Mouse (Mus musculus): ENCODE data around the gene Agap3. TPM values are rescaled to one million over a fixed set of nuclear protein-coding genes. Genes with fewer than 3 reads are reported as not detected.
A peak's percentile ranks its signal among the peaks of the same experiment; 100 is the strongest.

Gene Agap3
- polyA plus RNA-seq, 1 experiment, result 17.2 TPM

GRCm38 (mm10) chr5:24444746-24445427 is 7.1 kb upstream of the Agap3 start, which contains the start of gene Fastk:
Fastk (minus strand) TSS chr5:24445287.
- H3K9me3 ChIP-seq (ENCODE audit: control insufficient read depth, low read length), result no peaks in the 10 kb centered on the region
- peaks cover 62% of the 10 kb centered on the region for H3K4me1 ChIP-seq (ENCODE audit: control insufficient read depth)
- H3K4me3 ChIP-seq (replicated peaks), result peak within 1 kb of the TSS; percentile 85
- H3K27me3 ChIP-seq (ENCODE audit: control insufficient read depth), result no peaks in the 10 kb centered on the region
- peaks cover 42% of the 10 kb centered on the region for H3K36me3 ChIP-seq (ENCODE audit: control insufficient read depth)
- TF ChIP-seq TAL1 (IDR thresholded peaks at IDR 0.05; ENCODE audit: low read length), result no peak

DNA sequence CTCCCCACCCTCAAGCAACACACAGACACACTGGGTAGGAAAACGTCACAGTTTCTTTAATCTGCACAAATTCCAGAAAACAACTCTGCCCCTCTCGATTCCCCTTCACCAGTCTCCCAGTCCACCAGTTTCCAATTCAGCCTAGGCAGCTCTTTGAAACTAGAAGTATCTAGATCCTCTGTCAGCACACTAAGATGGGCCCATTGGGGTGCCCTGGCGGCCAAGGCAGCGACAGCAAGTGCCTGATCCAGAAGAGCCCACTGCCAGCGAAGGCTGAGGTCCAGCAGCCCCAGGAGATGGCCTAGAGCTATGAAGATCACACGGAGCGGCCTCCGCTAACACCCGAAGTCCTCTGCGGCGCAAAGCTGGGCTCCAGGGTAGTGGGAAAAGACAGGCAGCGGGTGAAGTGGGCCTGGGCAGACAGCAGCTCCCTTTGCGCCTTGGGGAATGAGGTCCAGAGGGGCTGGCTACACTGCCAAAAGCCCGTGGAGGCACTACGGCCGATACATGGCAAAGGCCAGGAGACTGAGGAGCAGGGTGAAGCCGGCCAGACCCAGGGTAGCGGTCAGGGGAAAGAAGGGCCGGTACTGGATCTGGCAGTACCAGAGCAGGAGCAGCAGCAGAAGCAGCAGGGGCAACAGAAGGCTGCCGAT is 6.4 kb upstream of the Agap3 start:
- Histone ChIP-seq H3K4me3 (replicated peaks) (peak overlapping the region; percentile 85), H3K4me1 (ENCODE audit: control insufficient read depth) (peaks cover 66% of the 10 kb centered on the region), H3K9me3 (ENCODE audit: control insufficient read depth, low read length) (no peaks in the 10 kb centered on the region), H3K27me3 (ENCODE audit: control insufficient read depth) (no peaks in the 10 kb centered on the region), H3K36me3 (ENCODE audit: control insufficient read depth) (peaks cover 35% of the 10 kb centered on the region)
- TF ChIP-seq TAL1 (IDR thresholded peaks at IDR 0.05; ENCODE audit: low read length) (no peak), GATA1 (IDR thresholded peaks at IDR 0.05; ENCODE audit: low read length) (no peak)

DNA sequence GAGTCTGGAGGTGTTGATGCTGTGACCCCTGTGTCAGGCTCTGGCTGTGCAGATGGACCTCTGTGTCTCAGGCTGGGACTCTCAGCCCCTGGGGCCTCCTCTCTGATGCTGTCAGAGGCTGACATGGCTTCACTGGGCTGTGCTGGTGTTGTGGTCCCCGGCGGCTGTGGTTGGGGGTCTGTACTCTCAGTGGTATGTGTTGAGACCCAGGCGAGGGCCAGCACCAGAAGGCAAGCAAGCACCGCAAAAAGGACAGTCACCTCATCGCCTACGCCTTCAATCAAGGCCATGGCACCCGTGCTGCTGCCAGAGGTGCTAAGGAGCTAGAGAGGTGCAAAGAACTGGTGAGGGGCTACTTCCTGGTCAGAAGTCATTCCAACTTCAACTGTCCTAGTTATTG is 5.3 kb upstream of the Agap3 start:
- TF ChIP-seq GATA1 (IDR thresholded peaks at IDR 0.05; ENCODE audit: low read length), result no peak
- TF ChIP-seq TAL1 (IDR thresholded peaks at IDR 0.05; ENCODE audit: low read length), result no peak
- Histone ChIP-seq H3K27me3 (ENCODE audit: control insufficient read depth) (no peaks in the 10 kb centered on the region), H3K4me3 (replicated peaks) (peak overlapping the region; percentile 75), H3K9me3 (ENCODE audit: control insufficient read depth, low read length) (no peaks in the 10 kb centered on the region), H3K36me3 (ENCODE audit: control insufficient read depth) (peaks cover 24% of the 10 kb centered on the region), H3K4me1 (ENCODE audit: control insufficient read depth) (peaks cover 76% of the 10 kb centered on the region)

GRCm38 (mm10) chr5:24447624-24448298 is 4.2 kb upstream of the Agap3 start, which contains the start of gene Tmub1:
Tmub1 (minus strand) TSS chr5:24447854.
- TF ChIP-seq TAL1 (IDR thresholded peaks at IDR 0.05; ENCODE audit: low read length) (no peak), GATA1 (IDR thresholded peaks at IDR 0.05; ENCODE audit: low read length) (no peak)
- Histone ChIP-seq H3K4me3 (replicated peaks) (peak within 1 kb of the TSS; percentile 75), H3K36me3 (ENCODE audit: control insufficient read depth) (peaks cover 13% of the 10 kb centered on the region), H3K4me1 (ENCODE audit: control insufficient read depth) (peaks cover 81% of the 10 kb centered on the region), H3K9me3 (ENCODE audit: control insufficient read depth, low read length) (no peaks in the 10 kb centered on the region), H3K27me3 (ENCODE audit: control insufficient read depth) (no peaks in the 10 kb centered on the region)

DNA sequence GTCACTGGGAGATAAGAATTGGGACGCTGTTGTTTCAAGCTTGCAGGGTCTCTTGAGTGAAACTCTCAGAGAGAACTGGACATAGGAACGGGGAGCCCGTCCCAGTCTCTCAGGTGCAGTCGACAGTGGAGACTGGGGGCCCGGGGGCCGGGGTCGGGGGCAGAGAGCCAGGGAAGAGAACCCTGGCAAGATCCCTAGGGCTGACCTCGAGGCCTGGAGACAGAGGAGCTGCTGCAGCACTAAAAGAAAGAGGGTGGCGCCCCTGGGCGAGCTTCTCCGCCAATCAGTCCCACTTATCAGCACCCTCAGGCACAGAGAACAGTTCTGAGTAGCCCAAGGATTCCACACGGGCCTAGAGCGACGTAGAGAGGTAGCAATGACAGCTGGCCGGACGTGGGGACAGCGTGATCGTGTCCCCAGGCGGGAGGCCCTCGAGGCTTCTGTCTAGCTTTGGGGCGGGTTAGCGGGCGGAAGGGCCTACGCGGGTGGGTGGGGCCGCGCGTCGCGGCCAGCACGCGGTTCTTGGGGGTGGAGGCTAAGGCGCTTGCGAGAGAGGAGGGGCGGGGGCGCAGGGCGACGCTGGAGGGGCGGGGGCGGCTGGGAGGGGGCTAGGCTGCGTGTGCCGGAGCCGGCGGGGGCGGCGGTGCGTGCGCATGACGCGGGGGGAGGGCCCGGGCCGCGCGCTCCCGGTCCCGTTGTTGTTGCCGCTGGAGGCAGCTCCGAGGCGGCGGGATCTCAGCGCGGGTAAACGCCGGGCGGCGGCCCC is 530 bp upstream of the Agap3 start:
- no peaks in the 10 kb centered on the region for H3K9me3 ChIP-seq (ENCODE audit: control insufficient read depth, low read length)
- no peaks in the 10 kb centered on the region for H3K27me3 ChIP-seq (ENCODE audit: control insufficient read depth)
- peak overlapping the region; percentile 92 for H3K4me3 ChIP-seq (replicated peaks)
- H3K36me3 ChIP-seq (ENCODE audit: control insufficient read depth), result peaks cover 29% of the 10 kb centered on the region
- TF ChIP-seq TAL1 (IDR thresholded peaks at IDR 0.05; ENCODE audit: low read length) (no peak), GATA1 (IDR thresholded peaks at IDR 0.05; ENCODE audit: low read length) (no peak)
- H3K4me1 ChIP-seq (ENCODE audit: control insufficient read depth), result peaks cover 82% of the 10 kb centered on the region

DNA sequence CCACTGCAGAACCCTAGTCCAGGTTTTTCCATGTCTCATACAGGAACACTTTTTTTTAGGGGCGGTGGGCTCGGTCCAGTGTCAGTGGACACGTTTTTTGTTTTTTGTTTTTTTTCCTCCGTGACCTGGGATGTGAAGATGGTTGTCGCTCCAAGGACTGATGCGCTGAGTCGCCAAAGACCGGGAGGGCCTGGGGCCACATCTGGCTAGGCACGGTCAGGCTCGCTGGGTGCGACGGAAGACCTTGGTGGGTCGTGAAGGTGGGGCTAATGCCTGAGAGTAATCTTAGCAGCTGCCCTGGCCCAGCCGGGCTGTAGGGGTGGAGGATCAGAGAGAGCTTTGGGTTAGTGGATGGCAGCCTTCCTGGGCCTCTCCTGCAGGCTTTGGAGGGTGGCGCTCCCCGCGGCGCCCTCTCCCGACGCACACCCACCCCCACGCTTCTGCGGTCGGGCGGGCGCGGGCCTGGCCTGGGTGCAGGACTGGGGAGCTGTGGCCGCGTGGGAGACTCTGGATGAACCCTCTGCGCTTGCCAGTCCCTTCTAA is 785 bp downstream of the Agap3 start:
- TF ChIP-seq GATA1 (IDR thresholded peaks at IDR 0.05; ENCODE audit: low read length), result no peak
- TF ChIP-seq TAL1 (IDR thresholded peaks at IDR 0.05; ENCODE audit: low read length), result no peak
- H3K4me3 ChIP-seq (replicated peaks), result peak overlapping the region; percentile 92

GRCm38 (mm10) chr5:24453283-24453984 is 1.5 kb downstream of the Agap3 start:
- TF ChIP-seq TAL1 (IDR thresholded peaks at IDR 0.05; ENCODE audit: low read length) (no peak), GATA1 (IDR thresholded peaks at IDR 0.05; ENCODE audit: low read length) (no peak)
- H3K9me3 ChIP-seq (ENCODE audit: control insufficient read depth, low read length), result no peaks in the 10 kb centered on the region
- H3K4me1 ChIP-seq (ENCODE audit: control insufficient read depth), result peaks cover 66% of the 10 kb centered on the region

More for the DNA sequence above, 785 bp downstream of the Agap3 start:
- Histone ChIP-seq H3K9me3 (ENCODE audit: control insufficient read depth, low read length) (no peaks in the 10 kb centered on the region), H3K36me3 (ENCODE audit: control insufficient read depth) (peaks cover 40% of the 10 kb centered on the region), H3K27me3 (ENCODE audit: control insufficient read depth) (no peaks in the 10 kb centered on the region), H3K4me1 (ENCODE audit: control insufficient read depth) (peaks cover 72% of the 10 kb centered on the region)

GRCm38 (mm10) chr5:24453985-24454303 is 2.0 kb downstream of the Agap3 start:
- TF ChIP-seq GATA1 (IDR thresholded peaks at IDR 0.05; ENCODE audit: low read length), result no peak
- no peak for TF ChIP-seq TAL1 (IDR thresholded peaks at IDR 0.05; ENCODE audit: low read length)
- Histone ChIP-seq H3K4me3 (replicated peaks) (peak overlapping the region; percentile 92), H3K36me3 (ENCODE audit: control insufficient read depth) (peaks cover 52% of the 10 kb centered on the region), H3K4me1 (ENCODE audit: control insufficient read depth) (peaks cover 62% of the 10 kb centered on the region), H3K9me3 (ENCODE audit: control insufficient read depth, low read length) (no peaks in the 10 kb centered on the region), H3K27me3 (ENCODE audit: control insufficient read depth) (no peaks in the 10 kb centered on the region)

More at GRCm38 (mm10) chr5:24453283-24453984, 1.5 kb downstream of the Agap3 start:
- Histone ChIP-seq H3K36me3 (ENCODE audit: control insufficient read depth) (peaks cover 47% of the 10 kb centered on the region), H3K27me3 (ENCODE audit: control insufficient read depth) (no peaks in the 10 kb centered on the region), H3K4me3 (replicated peaks) (peak overlapping the region; percentile 92)

Data from erythroblast, embryonic 14.5 days (primary cell).